Mouse (Mus musculus) left cerebral cortex, adult 11 months (tissue): ENCODE measurements around the gene Ifi27l2b.

ENCODE experiments used
- DNase-seq: peaks from one replicate; pipeline ENCODE4 v3.0.0; 2022; ENCODE audit warnings: low spot score

Gene Ifi27l2b

GRCm38 (mm10) chr12:103434861-103435260 lies 22.2 kb downstream of the Ifi27l2b start:
- no peak for DNase-seq

- DNase-seq: peak; percentile 71
These were observed 22.9 kb downstream of the Ifi27l2b start, which contains the start of gene Ifi27 for GRCm38 (mm10) chr12:103433986-103434731. Ifi27 (plus strand) TSS chr12:103434211.

GRCm38 (mm10) chr12:103433430-103433829 lies 23.6 kb downstream of the Ifi27l2b start:
- no peak for DNase-seq

GRCm38 (mm10) chr12:103426710-103427109 lies 30.3 kb downstream of the Ifi27l2b start:
- no peak for DNase-seq

GRCm38 (mm10) chr12:103425729-103426470 lies 31.1 kb downstream of the Ifi27l2b start, which contains the start of gene Ddx24:
Ddx24 (minus strand) TSS chr12:103425830.
- peak; percentile 98 for DNase-seq

GRCm38 (mm10) chr12:103425016-103425728 lies 31.9 kb downstream of the Ifi27l2b start:
- no peak for DNase-seq

- DNase-seq: no peak
These were observed 48.9 kb downstream of the Ifi27l2b start for GRCm38 (mm10) chr12:103408144-103408543.

GRCm38 (mm10) chr12:103407720-103408119 lies 49.3 kb downstream of the Ifi27l2b start, which contains the start of gene 9330161L09Rik:
9330161L09Rik (minus strand) TSS chr12:103407820.
- DNase-seq: no peak

GRCm38 (mm10) chr12:103404131-103404530 lies 52.9 kb downstream of the Ifi27l2b start:
- no peak for DNase-seq
